Mouse (Mus musculus) heart, adult 18-20 months (tissue): ENCODE measurements around the gene Pkp4. TPM values are rescaled to one million over a fixed set of nuclear protein-coding genes. Genes with fewer than 3 reads are reported as not detected.

Experiments
- DNase-seq, 2 experiments: peaks; one replicate each; pipeline ENCODE4 v3.0.0; 2021 to 2022; ENCODE audit warnings: mixed read lengths in 1 of 2
- total RNA-seq, 2 experiments: library from RNA; stranded (reverse); gene quantifications; 2 replicates each; pipeline ENCODE4 v1.2.3; 2021

Gene Pkp4
- total RNA-seq, 2 experiments from 2014 or later: 129 to 159 TPM

DNA sequence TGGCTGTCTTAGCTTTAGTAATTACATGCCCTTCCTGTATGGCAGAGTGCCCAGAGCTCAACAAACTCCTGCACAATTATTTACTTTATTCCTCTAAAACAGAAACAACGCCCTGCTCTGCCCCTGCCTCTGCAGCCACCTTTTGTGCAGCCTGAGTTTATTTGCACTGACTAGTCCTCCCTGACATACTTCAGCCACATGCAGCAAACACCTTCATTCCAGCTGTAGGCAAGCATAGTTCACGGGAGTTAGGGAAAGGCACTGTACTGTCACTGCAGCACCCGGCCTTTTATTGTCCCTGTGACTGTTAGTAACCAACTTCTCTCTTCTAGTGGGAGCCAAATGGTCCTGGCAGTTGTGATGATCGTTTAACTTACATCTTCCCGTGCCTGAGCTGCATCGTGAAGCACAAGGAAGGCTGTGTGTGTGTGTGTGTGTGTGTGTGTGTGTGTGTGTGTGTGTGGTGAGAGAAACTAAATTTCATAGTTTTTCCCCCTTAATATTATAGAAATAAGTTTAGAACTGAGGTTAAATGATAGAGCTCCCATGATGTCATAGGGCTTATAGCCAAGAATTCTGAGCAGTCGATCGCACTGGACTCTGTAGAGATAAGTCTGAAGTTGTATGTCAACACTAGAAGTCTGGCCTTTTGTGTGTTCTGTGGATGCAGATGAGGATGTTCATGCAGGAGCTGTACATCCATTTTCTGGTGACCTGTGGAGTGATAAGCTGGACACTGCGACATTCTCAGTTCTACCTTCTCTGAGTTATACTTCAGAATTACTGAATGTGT is 59.5 kb downstream of the Pkp4 start:
- DNase-seq: peak; percentile 56

DNA sequence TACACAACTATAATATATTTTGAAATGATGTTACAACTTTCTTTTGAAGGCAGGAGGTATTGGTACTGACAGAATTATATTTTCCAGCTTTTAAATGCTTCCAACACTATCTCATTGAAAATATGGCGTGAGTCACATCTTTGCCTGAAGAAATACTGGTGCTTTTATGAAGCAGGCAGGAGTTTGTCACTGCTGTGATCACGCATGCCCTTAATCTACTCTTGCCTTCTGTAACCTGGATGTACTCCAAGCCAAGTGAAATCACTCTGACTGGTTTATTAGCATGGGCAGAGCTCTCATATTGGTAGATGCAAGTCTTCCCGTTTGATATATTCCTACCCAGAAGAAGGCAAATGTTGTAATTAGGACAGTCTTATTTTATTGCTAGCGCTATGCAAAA is 65.7 kb downstream of the Pkp4 start:
- no peak for DNase-seq

DNA sequence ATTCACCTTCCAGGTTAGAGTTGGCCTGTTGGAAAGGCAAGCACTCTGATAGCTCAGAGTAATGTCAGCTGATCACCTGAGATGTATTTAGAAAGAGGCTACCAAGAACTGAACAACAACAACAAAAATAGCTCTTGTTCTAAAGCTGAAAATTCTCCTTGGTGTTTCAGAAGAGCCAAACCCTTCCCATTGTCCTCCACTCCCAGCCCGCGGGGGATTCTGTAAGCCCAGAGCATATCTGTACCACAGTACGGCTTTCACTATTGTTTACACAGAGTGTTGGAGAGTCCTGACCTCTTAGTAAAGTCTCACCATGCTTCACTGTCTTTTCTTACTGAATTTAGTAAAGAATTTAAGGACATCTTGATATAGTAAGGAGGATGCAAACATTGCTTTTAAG is 66.4 kb downstream of the Pkp4 start:
- DNase-seq: peak in 1 of 2 experiments; percentile 24

DNA sequence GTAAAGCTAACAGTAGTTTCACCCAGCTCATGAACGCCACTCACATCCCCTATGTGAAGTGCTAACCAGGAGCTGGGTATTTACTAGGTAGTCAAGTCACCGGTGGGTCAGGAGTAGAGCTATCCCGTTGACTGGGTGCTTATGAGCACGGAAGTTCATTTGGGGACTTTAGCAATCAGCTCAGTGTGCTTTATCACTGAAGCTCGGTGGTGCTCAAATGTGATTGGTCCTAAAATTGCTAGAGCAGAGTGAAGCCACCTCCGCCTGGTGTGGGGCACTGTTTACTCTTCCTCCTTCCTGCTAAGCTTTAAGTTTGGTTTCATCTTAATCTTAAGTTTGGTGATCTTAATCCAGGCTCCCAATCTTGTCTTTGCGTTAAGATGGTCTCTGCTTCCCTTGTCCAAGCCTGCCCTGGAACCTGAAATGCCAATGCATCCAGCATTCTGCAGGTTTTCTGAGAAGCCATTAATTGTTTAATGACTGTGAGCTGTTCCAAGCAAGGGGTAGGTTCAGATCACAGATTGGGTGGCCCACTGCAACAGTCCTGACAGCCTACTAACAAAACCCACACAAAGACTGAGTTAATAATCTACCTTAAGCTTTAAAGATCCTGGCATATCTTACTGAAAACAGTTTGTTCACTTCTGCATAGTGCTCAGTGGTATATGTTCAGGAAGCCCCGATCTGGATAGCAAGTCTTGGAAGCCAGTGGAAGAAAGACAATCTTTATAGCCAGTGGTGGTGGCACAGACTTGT is 67.0 kb downstream of the Pkp4 start:
- no peak for DNase-seq

DNA sequence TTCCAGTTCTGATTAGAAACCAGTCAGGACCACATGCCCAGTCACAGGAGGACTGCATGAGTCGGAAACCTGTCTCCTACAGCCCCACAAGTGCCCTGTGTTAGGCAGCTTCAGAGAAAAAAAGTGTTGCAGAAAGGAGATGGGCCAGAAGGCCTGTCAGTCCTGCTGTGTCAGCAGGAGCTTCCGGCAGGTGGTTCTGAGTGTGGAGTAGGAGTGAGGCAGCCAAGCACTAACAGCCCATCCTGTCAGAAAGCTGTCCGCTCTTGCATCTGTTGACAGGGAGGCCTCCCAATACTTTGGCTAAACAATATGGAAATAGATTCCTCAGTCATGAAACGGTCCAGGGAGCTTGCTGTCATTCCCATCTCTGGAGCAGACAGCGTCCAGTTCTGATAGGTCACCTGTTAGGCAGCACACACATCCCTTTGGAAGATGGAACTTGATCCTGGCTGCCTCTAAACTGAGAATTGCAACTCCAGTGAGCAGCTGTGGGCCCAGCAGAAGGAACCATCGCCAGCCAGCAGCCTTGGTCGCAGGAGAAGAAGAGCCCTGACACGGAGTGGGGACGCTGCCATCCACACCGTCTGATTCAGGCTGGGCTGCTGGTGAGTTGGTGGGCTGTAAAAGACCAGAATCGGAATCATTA is 68.7 kb downstream of the Pkp4 start:
- no peak for DNase-seq

DNA sequence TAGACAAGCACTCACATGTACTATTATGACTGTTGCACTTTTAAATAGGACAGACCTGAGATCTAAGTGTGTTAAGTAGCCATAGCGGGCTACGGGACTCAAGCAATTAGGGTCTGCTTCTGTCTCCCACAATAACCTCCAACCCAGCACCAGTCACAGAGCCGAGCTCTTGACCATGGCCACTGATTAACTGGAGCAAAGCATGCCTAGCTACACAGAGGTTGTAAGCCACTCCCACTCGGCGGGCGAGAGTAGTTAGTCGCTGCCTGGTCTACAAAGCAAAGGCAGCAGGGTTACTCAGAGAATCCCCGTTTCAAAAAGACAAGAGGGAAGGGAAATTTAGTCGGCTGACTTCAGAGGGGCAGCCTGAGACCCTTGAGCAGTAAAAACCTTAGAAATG is 70.0 kb downstream of the Pkp4 start:
- no peak for DNase-seq

DNA sequence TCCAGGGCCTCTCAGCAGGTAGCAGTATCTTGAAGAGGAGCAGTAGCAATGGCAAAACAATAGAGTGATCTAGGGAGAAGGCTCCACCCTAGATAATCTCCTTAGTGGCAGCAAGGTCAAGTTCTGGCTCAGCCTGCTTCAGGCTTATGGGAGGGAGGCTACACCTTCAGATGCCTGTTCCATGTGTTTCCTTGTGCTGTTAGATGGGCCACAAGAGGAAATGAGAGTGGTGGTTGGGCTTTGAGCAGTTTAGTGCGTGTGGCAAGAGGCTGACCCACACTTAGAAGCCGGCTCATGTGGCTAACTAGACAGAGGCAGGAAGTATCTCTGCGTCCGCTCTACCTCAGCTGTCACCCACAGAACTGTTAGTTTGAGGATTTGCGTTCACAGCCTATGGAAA is 70.9 kb downstream of the Pkp4 start:
- DNase-seq: no peak

DNA sequence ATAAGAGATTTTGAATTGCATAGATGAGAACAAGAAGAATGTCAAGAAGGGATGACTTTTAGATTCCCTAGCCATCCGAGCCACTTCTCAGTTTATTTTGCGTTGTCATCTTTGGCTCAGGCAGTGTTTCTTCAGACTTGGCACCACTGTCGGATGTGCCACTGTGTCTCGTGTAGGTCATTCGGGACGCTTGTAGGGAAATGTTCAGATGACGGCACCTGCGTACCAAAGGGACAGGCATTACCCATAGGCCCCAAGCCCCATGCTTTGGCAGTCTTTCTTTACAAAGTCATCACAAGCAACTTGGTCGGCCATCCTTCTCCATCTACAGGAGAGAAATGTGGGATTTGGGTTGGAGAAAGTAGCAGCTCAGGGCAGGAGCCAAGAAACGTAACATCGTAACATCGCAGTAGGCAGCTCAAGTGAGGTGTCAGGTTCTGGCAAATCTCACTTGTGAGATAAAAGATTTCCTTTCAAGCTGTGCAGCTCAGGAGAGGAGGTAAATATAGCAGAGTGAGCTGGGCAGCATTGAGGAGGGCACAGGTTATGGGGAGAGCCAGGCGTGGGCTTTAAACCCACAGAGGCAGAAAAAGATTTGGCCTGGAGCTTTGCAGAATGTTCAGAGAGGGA is 72.8 kb downstream of the Pkp4 start:
- DNase-seq: peak; percentile 28 to 38

DNA sequence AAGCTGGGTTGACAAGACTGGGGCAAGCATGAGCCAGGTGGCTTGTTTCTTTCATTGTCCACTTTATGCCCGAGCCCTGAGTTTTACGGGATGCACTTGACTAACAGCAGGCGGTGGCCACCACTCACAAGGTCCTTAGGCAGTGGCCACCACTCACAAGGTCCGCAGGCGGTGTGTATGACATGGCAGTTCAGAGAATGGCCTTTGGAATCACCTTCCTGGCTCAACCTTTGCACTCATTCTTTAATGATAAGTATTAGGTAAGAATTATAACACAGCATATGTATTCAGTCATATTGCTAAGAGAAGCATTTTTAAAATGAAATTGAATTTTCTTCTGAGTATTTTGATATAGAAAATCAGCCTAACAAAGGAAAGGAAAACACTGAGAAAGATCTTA is 73.3 kb downstream of the Pkp4 start:
- DNase-seq: no peak

DNA sequence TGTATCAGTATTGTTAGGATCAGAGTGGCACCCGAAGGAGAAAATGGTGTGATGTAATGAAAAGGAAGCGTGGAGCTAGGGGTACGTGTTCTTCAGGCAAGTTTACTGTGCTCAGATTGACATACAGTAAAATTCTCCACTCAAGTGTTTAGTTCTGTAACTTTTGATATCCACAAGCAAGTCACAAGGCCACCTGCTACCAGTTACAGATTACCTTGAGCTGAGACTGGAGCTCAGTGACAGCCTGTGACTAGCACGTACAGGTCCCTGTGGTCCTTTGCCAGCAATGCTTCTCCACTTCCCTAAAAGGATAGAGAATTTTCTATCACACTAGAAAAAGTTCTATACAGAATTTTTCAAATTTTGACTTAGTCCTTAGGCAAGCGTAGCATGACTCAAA is 73.9 kb downstream of the Pkp4 start:
- no peak for DNase-seq

DNA sequence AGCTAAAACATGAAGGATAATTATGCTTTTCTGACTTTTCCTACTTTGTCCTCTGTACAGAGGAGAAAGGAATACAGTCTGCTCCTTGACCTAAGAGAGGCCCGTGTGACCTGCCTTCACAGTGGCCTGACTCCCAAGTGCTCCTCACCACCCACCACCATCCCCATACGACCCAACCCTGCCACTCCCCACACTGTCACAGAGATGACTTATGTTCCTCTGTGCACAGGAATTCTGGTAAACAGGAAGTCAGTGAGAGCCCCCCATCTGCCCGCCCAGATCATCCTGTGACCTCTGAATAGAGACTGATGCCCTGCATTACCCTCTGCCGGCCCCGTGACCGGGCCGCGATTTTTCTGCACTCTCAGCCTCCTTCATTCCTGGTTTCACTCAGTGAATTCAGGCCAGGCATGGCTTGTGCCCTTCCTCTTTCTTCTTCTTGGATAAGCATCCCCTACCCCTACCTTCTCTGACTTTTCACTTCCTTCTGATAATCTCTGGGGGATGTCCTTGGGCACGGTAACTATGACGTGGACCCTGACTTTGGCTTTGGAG is 79.3 kb downstream of the Pkp4 start:
- DNase-seq: peak in 1 of 2 experiments; percentile 35

DNA sequence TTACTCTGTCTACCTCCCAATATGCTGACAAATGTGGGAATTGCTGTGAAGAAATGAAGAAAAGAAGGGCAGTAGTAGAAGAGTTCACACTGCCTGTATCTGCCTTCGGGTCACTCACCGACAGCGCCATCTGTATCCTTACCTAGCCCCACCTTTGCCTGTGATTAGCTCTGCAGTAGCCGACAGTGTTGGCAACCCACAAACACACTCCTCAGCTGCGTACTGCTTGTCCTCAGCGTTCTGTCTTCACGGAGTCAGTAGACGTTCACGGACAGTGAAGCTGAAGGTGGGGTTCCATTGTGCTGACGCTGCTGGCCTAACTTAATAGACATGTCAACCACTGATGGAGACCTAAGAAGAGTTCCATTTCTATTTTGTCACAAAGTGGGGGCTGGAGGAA is 81.5 kb downstream of the Pkp4 start:
- no peak for DNase-seq

DNA sequence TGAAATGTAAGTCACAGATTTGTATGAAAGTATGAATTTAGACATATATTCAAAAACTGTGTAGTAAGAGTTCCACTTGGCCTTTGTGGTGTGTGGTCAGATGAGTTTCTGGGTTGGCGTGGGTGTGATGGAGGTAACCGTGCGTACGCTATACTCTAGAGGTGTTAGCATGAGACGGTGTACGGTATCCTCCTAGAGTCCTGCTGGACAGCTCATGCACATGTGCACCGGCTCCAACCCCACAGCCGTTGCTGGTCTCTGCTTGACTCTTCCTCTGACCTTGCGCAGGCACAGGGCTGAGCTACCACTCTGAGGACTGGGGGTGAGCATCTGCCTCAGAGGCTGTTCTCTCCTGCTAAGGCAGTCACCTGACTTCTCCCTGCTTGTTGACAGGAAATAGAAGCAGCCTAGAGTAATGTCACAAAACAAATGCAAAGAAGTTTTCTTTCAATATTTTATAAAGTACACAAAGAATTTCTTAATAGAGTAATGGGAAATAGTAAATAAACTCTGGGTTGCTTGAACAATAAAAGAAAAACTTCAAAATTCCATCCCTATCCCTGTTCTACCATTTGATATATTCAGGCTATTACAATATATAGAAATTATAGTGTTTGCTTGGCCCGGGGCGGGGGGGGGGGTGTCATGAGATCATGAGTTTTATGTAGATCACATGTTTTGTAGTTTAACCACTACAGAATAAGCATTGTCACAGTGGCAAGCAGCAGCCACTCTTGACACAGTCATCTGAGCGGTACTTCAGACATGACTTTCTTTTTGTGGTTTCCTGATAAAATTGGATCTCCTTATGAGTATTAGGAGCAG is 83.8 kb downstream of the Pkp4 start:
- DNase-seq: no peak

DNA sequence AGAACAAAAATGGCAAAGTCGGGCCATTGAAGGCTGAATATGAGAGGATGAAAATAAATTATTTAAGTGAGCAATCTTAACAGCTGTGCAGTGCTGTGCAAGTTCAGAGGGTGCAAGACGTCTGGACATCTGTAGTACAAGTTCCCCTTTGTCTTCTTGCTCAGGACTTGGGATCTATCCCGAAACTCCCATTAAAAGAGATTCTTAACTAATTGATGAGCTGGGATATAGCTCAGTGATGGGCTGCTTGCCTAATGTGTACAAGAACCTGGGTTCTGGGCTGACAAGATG is 84.4 kb downstream of the Pkp4 start:
- no peak for DNase-seq

DNA sequence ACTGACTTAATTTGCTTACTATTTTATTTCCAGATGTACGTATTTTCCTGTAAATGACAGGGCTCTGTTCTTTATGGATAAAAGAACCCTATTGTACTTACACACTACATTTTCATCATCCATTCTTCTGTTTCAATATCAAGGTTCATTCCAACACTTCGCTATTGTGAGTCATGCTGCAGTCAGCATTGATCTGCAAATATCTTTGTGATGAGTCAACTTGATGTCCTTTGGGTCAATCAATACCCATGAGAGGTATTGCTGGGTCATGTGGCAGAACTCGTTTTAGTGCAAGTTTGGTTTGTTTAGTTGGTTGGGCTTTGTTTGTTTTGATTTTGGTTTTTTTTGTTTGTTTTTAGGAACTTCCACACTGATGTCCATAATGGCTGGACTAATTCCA is 88.2 kb downstream of the Pkp4 start:
- no peak for DNase-seq

DNA sequence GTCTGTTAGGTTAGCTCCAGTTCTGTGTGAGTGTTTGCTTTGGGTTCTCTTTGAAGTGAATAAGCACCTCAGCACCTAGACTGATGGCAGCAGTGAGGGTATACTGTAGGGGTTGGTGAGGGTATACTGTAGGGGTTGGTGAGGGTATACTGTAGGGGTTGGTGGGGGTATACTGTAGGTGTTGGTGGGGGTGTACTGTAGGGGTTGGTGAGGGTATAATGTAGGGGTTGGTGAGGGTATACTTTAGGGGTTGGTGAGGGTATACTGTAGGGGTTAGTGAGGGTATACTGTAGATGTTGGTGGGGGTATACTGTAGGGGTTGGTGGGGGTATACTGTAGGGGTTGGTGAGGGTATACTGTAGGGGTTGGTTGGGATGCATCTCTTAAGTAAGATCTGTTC is 92.2 kb downstream of the Pkp4 start:
- DNase-seq: no peak

DNA sequence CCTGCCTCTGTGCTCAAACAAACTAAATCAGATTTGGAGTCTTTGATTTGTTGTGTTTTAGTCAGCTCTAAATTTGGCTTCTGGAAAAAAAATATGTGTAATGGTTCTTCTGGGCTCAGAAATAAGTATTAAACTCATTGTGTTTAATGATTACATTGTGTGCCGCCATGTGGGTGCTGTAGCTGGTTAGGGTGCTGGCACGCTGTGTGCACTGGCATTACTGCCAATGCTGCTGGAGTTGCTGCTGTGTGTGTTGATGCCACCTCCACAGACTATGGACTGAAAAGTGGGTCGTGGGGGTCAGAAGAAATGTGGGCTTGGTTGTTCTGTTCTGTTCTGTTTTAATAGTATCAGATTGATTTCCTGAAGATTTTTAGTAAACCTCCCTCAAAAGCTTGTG is 92.8 kb downstream of the Pkp4 start:
- DNase-seq: no peak

DNA sequence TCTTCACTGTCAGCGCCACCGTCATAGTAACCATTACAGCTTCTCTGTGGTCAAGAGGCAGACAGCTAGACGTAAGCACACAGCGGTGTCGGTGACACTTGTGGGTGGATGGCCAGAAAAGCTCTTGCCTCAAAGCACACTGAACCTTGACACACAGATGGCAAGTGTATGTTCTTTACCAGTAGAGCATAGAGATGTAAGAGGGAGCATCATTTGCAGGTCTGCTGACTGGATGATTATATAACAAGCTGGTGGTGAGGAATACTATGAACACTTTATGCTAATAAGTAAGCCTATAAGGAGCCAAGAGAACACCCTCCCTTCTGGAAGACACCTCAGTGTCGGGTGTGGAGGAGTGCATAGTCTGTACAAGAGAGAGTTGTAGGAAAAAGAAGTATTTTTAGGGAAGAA is 98.2 kb downstream of the Pkp4 start:
- DNase-seq: no peak

DNA sequence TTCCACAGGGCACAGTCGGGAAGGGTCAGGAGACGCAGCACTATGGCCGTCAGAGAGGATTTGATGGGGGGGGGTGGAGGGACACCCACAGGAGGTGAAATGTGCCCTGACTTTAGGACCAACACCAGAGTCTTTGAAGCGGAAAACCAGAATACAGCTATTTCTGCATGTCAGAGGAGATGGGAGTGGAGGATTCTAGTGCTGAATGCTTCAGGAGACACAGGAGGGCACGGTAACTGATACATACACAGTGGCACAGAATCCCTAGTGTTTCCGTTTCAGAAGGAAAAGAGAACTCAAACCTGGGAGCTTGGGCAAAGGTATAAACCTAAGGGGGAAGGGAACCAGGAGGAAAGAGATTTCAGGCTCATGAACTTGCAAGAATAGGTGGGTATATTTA is 98.7 kb downstream of the Pkp4 start:
- no peak for DNase-seq

DNA sequence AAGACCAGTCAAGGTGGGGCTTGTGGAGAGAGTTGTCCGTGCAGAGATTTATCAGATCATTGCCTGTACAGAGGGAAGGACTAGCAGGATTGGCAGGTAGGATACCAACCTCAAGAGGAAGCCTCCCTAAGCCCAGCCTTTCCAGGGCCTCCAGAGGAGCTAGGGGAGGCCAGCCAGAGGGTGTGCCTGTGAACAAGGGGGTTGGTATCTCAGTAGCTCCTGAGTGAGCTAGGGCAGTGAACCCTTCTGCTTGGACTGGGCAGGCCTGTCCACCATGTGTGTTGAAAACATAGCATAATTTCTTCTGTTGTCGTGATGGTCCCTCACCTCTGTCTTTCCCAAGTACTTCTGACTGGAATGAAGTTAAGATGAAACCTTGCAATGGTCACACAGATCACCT is 100.6 kb downstream of the Pkp4 start:
- DNase-seq: no peak

DNA sequence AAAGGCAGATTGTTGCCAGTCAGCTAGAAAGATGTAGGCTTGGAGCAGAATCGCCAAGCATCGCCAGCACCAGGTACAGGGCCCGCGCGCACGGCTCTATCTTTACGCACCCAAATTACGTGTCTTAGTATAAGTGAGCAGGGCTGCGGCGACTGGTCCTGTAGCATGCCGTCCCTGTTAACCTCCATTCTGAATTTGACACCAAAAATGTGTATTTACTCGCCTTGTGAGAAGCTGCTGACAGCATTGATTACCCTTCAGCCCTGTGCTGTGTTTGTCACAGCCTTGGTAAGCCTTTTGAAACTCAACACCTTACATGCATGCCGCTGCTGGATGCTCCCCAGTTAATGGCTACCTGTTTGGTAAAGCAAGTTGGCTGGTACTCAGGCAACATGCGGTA is 105.8 kb downstream of the Pkp4 start:
- DNase-seq: no peak

DNA sequence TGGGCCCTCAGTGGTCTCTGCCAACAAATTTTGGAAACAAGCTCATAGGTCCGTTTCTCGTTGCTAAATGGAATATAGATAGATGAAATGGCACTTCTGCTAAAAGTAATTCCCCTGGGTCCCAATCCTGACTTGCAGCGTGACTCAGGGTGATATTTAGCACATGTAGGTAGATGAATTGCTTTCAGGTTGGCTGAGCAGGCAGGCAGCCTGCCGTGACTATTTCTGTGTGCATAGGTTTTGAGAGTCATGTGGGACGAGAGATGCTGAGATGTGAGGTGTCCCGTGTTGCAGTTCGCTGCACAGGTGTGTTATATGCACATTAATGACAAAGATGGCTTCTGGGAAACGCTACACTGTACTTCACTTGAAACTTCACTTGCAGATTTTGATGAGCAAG is 111.2 kb downstream of the Pkp4 start:
- no peak for DNase-seq
